Mouse (Mus musculus) macrophage (primary cell): Measurements from ENCODE around the gene Erf. TPM values are rescaled to one million over a fixed set of nuclear protein-coding genes. Genes with fewer than 3 reads are reported as not detected.

Experiments
- H3K27ac ChIP-seq: fragments of 350-480 bp; formaldehyde crosslinking; 2 replicates; pipeline ENCODE4 v1.9.0; 2021
- H3K36me3 ChIP-seq: fragments of 350-480 bp; formaldehyde crosslinking; 2 replicates; pipeline ENCODE4 v1.9.0; 2021; ENCODE audit errors: inconsistent target
- H3K4me3 ChIP-seq: fragments of 350-480 bp; formaldehyde crosslinking; 2 replicates; pipeline ENCODE4 v1.9.0; 2021; ENCODE audit errors: inconsistent target
- H3K79me2 ChIP-seq: fragments of 350-480 bp; formaldehyde crosslinking; 2 replicates; pipeline ENCODE4 v1.9.0; 2021; ENCODE audit errors: inconsistent target
- WGBS: methylation state at CpG from one replicate; pipeline ENCODE4 v1.1.7; 2026; ENCODE audit warnings: inconsistent platforms; ENCODE audit not compliant: missing documents; 5-methylcytosine and 5-hydroxymethylcytosine counted together
- polyA plus RNA-seq: library from polyadenylated mRNA; stranded (reverse); fragments of 250-400 nt; gene quantifications from 3 replicates; pipeline ENCODE4 v1.2.4, GENCODE M21; 2018; ENCODE audit warnings: inconsistent platforms

Erf gene
- polyA plus RNA-seq, 1 experiment from 2014 or later = 11.9 TPM

GRCm38 (mm10) chr7:25222275-25222967 lies 28.1 kb downstream of the Erf start:
- H3K79me2 ChIP-seq = peaks cover 67% of the 10 kb centered on the region
- peaks cover 18% of the 10 kb centered on the region for H3K36me3 ChIP-seq
- 91% methylated on average over 10 of the region's 10 CpGs for WGBS
- H3K4me3 ChIP-seq = peak overlapping the region; percentile 94
- H3K27ac ChIP-seq = no peak overlapping the region

GRCm38 (mm10) chr7:25221102-25221883 lies 29.3 kb downstream of the Erf start, which contains the start of gene Zfp526:
Gene Zfp526, plus strand, starts transcription at chr7:25221425.
- Histone ChIP-seq H3K36me3 (peaks cover 13% of the 10 kb centered on the region; the same call in 1 of the 2 replicates), H3K27ac (peak within 1 kb of the TSS; percentile 65), H3K79me2 (peaks cover 56% of the 10 kb centered on the region), H3K4me3 (peak within 1 kb of the TSS; percentile 94)
- WGBS = under 1% methylated on average over 45 of the region's 45 CpGs

GRCm38 (mm10) chr7:25220457-25221101 lies 30.0 kb downstream of the Erf start, which contains the start of gene Dedd2:
Gene Dedd2, minus strand, starts transcription at chr7:25220615.
- Histone ChIP-seq H3K4me3 (peak within 1 kb of the TSS; percentile 94), H3K27ac (peak within 1 kb of the TSS; percentile 65), H3K36me3 (peaks cover 6% of the 10 kb centered on the region; the same call in 1 of the 2 replicates), H3K79me2 (peaks cover 49% of the 10 kb centered on the region)
- 2% methylated on average over 20 of the region's 20 CpGs for WGBS

GRCm38 (mm10) chr7:25219756-25220456 lies 30.7 kb downstream of the Erf start:
- 3% methylated on average over 30 of the region's 31 CpGs for WGBS
- H3K27ac ChIP-seq = peak overlapping the region; percentile 58
- peaks cover 6% of the 10 kb centered on the region; the same call in 1 of the 2 replicates for H3K36me3 ChIP-seq
- H3K79me2 ChIP-seq = peaks cover 42% of the 10 kb centered on the region
- H3K4me3 ChIP-seq = peak overlapping the region; percentile 94

GRCm38 (mm10) chr7:25219416-25219750 lies 31.2 kb downstream of the Erf start:
- peak overlapping the region; percentile 58 for H3K27ac ChIP-seq
- peaks cover 4% of the 10 kb centered on the region; the same call in 1 of the 2 replicates for H3K36me3 ChIP-seq
- peaks cover 39% of the 10 kb centered on the region for H3K79me2 ChIP-seq
- peak overlapping the region; percentile 94 for H3K4me3 ChIP-seq
- 1% methylated on average over 16 of the region's 16 CpGs for WGBS

GRCm38 (mm10) chr7:25218705-25219415 lies 31.7 kb downstream of the Erf start:
- Histone ChIP-seq H3K36me3 (no peaks in the 10 kb centered on the region; the same call in 1 of the 2 replicates), H3K4me3 (peak overlapping the region; percentile 94), H3K79me2 (peaks cover 34% of the 10 kb centered on the region), H3K27ac (peak overlapping the region; percentile 58)
- WGBS = under 1% methylated on average over 53 of the region's 53 CpGs

GRCm38 (mm10) chr7:25217653-25218395 lies 32.7 kb downstream of the Erf start:
- 26% methylated on average over 12 of the region's 12 CpGs for WGBS
- no peaks in the 10 kb centered on the region; the same call in 1 of the 2 replicates for H3K36me3 ChIP-seq
- no peak overlapping the region for H3K27ac ChIP-seq
- H3K79me2 ChIP-seq = peaks cover 23% of the 10 kb centered on the region
- H3K4me3 ChIP-seq = peak overlapping the region; percentile 7; the same call in 1 of the 2 replicates

- H3K27ac ChIP-seq = no peak overlapping the region
- peaks cover 13% of the 10 kb centered on the region; the same call in 1 of the 2 replicates for H3K36me3 ChIP-seq
- 93% methylated on average over 2 of the region's 2 CpGs for WGBS
- H3K4me3 ChIP-seq = no peak overlapping the region
- H3K79me2 ChIP-seq = peaks cover 4% of the 10 kb centered on the region; the same call in 1 of the 2 replicates
Observed at GRCm38 (mm10) chr7:25214172-25214571, 36.4 kb downstream of the Erf start.

- Histone ChIP-seq H3K79me2 (no peaks in the 10 kb centered on the region; the same call in 1 of the 2 replicates), H3K27ac (no peak overlapping the region), H3K4me3 (no peak overlapping the region), H3K36me3 (peaks cover 23% of the 10 kb centered on the region; the same call in 1 of the 2 replicates)
- 3% methylated on average over 3 of the region's 3 CpGs for WGBS
Observed at GRCm38 (mm10) chr7:25213099-25213498, 37.5 kb downstream of the Erf start.

- Histone ChIP-seq H3K27ac (no peak overlapping the region), H3K79me2 (no peaks in the 10 kb centered on the region), H3K4me3 (no peak overlapping the region), H3K36me3 (peaks cover 29% of the 10 kb centered on the region; the same call in 1 of the 2 replicates)
- 100% methylated on average over 4 of the region's 4 CpGs for WGBS
Observed at GRCm38 (mm10) chr7:25210482-25210881, 40.1 kb downstream of the Erf start.

GRCm38 (mm10) chr7:25209161-25209622 lies 41.4 kb downstream of the Erf start:
- 85% methylated on average over 3 of the region's 3 CpGs for WGBS
- H3K27ac ChIP-seq = no peak overlapping the region
- no peaks in the 10 kb centered on the region for H3K79me2 ChIP-seq
- H3K36me3 ChIP-seq = peaks cover 29% of the 10 kb centered on the region; the same call in 1 of the 2 replicates
- H3K4me3 ChIP-seq = no peak overlapping the region

- Histone ChIP-seq H3K4me3 (no peak overlapping the region), H3K79me2 (no peaks in the 10 kb centered on the region), H3K27ac (no peak overlapping the region), H3K36me3 (peaks cover 47% of the 10 kb centered on the region; the same call in 1 of the 2 replicates)
- WGBS = 76% methylated on average over 16 of the region's 16 CpGs
Observed at GRCm38 (mm10) chr7:25206094-25206830, 44.3 kb downstream of the Erf start.
